ENCODE assay signal across 14 mouse cellular contexts in genomic region chr15:12848196-12848975, GRCm38 (mm10). TPM values are rescaled to one million over a fixed set of nuclear protein-coding genes. Genes with fewer than 3 reads are reported as not detected.
DNase-seq lines count a peak whose midpoint lies in the region; ATAC-seq and TF ChIP-seq lines count a peak whose summit lies in the region.
"Had no signal": no experiment of that assay in that cellular context is flagged by ENCODE, and none has a peak within 500 bp of the region (broad histone marks: within the 10 kb centered on the region; RNA-seq: fewer than 3 reads in every experiment).

No protein-coding gene starts in this region.

- H3K36me3 ChIP-seq in intestine, embryonic 15.5 days = peaks cover 9% of the 10 kb centered on the region
- H3K36me3 ChIP-seq in intestine, postnatal 0 days (ENCODE audit: control insufficient read depth, insufficient read depth) = peaks cover 69% of the 10 kb centered on the region
- H3K36me3 ChIP-seq in MEL (ENCODE audit: control insufficient read depth in 1 of 2, insufficient read depth in 2 of 2, low read length in 2 of 2) = peaks cover 0 to 20% of the 10 kb centered on the region in 2 experiments; a peak in 2 of 4 replicates

- no peak for TF ChIP-seq RAD21 in MEL (IDR thresholded peaks at IDR 0.05; ENCODE audit: low read depth, low read length)

- no peak overlapping the region for H3K4me2 ChIP-seq in intestine, embryonic 15.5 days (replicated peaks)
- H3K4me2 ChIP-seq in intestine, postnatal 0 days (replicated peaks; ENCODE audit: low read depth) = no peak overlapping the region
- H3K4me2 ChIP-seq: embryonic facial prominence, embryonic 15.5 days had no signal

- H3K27me3 ChIP-seq in intestine, embryonic 15.5 days (replicated peaks) = no peaks in the 10 kb centered on the region
- H3K27me3 ChIP-seq in intestine, postnatal 0 days (replicated peaks; ENCODE audit: control insufficient read depth, insufficient read depth, low read length) = no peaks in the 10 kb centered on the region
- H3K27me3 ChIP-seq in MEL (ENCODE audit: control insufficient read depth in 1 of 2, insufficient read depth in 2 of 2, low read length in 2 of 2) = no peaks in the 10 kb centered on the region
- H3K27me3 ChIP-seq: embryonic facial prominence, embryonic 15.5 days had no signal

- no peaks in the 10 kb centered on the region for H3K79me2 ChIP-seq in MEL (ENCODE audit: control insufficient read depth, insufficient read depth, low read length, poor library complexity)

- no peak for TF ChIP-seq CTCF in intestine, postnatal 0 days (IDR thresholded peaks at IDR 0.05; ENCODE audit: low read depth)
- no peak for TF ChIP-seq CTCF in MEL (IDR thresholded peaks at IDR 0.05 in 2 of 3, conservative IDR thresholded peaks at IDR 0.05 in 1 of 3; ENCODE audit: control insufficient read depth in 1 of 3, insufficient read depth in 1 of 3, low read depth in 2 of 3, low read length in 3 of 3, poor library complexity in 1 of 3, severe bottlenecking in 1 of 3)

- peak; percentile 36; the same call in 1 of the 2 replicates for ATAC-seq in intestine, embryonic 15.5 days
- ATAC-seq in intestine, postnatal 0 days = no peak
- peak; percentile 57 for ATAC-seq in megakaryocyte progenitor cell, adult 5-6 weeks (replicated peaks; ENCODE audit: poor library complexity)

- H3K9me3 ChIP-seq in intestine, embryonic 15.5 days = no peaks in the 10 kb centered on the region
- no peaks in the 10 kb centered on the region for H3K9me3 ChIP-seq in intestine, postnatal 0 days (ENCODE audit: control insufficient read depth)
- no peaks in the 10 kb centered on the region for H3K9me3 ChIP-seq in MEL (replicated peaks; ENCODE audit: insufficient read depth, low read length)
- H3K9me3 ChIP-seq: embryonic facial prominence, embryonic 15.5 days; heart, embryonic 10.5 days; hindbrain, embryonic 10.5 days had no signal

- no peak overlapping the region for H3K9ac ChIP-seq in intestine, embryonic 15.5 days
- H3K9ac ChIP-seq in intestine, postnatal 0 days (ENCODE audit: low read depth, low read length) = no peak overlapping the region
- H3K9ac ChIP-seq in MEL (ENCODE audit: control insufficient read depth, low read depth, low read length, poor library complexity, severe bottlenecking) = no peak overlapping the region
- H3K9ac ChIP-seq: embryonic facial prominence, embryonic 15.5 days had no signal

- no peak for DNase-seq in MEL (ENCODE audit: low read depth, low spot score)
- DNase-seq in adrenal gland, postnatal 36 days = peak; percentile 42 to 46
- no peak for DNase-seq in spleen, postnatal 14 days (ENCODE audit: low spot score in 2 of 2)
- DNase-seq in left cerebral cortex, postnatal 4 days = no peak
- DNase-seq: cerebellum, adult 2 months; kidney, adult 2 months; layer of hippocampus, adult 9-11 months; right cerebral cortex, postnatal 4 days had no signal

- no peak overlapping the region for H3K27ac ChIP-seq in intestine, embryonic 15.5 days
- H3K27ac ChIP-seq in intestine, postnatal 0 days (ENCODE audit: low read depth, low read length) = no peak overlapping the region
- no peak overlapping the region for H3K27ac ChIP-seq in MEL (ENCODE audit: control insufficient read depth, low read depth, low read length)
- H3K27ac ChIP-seq: embryonic facial prominence, embryonic 15.5 days; heart, embryonic 10.5 days; hindbrain, embryonic 10.5 days had no signal

- H3K4me3 ChIP-seq in intestine, embryonic 15.5 days (replicated peaks) = no peak overlapping the region
- H3K4me3 ChIP-seq in intestine, postnatal 0 days (ENCODE audit: low read depth, low read length) = no peak overlapping the region
- no peak overlapping the region for H3K4me3 ChIP-seq in MEL (ENCODE audit: control insufficient read depth in 1 of 2, insufficient read depth in 1 of 2, low read depth in 2 of 2, low read length in 2 of 2)
- H3K4me3 ChIP-seq: embryonic facial prominence, embryonic 15.5 days; heart, embryonic 10.5 days; hindbrain, embryonic 10.5 days had no signal

- no peak for TF ChIP-seq EP300 in MEL (IDR thresholded peaks at IDR 0.05; ENCODE audit: low read depth in 1 of 2, low read length in 2 of 2)

- H3K4me1 ChIP-seq in intestine, embryonic 15.5 days (replicated peaks) = no peaks in the 10 kb centered on the region
- no peaks in the 10 kb centered on the region for H3K4me1 ChIP-seq in intestine, postnatal 0 days (replicated peaks; ENCODE audit: control insufficient read depth, insufficient read depth, low read length)
- no peaks in the 10 kb centered on the region for H3K4me1 ChIP-seq in MEL (ENCODE audit: control insufficient read depth in 1 of 2, insufficient read depth in 2 of 2, low read length in 2 of 2)
- H3K4me1 ChIP-seq: embryonic facial prominence, embryonic 15.5 days; heart, embryonic 10.5 days; hindbrain, embryonic 10.5 days had no signal

- WGBS in intestine, embryonic 15.5 days = 81% methylated on average over 11 of the region's 11 CpGs
- WGBS in intestine, postnatal 0 days = 74% methylated on average over 11 of the region's 11 CpGs

- no peak for TF ChIP-seq POLR2A in MEL (IDR thresholded peaks at IDR 0.05; ENCODE audit: control insufficient read depth in 1 of 2, insufficient read depth in 1 of 2, low read depth in 1 of 2, low read length in 2 of 2, poor library complexity in 1 of 2)

- intact Hi-C loops in left cerebral cortex, postnatal 4 days (cut with DNase I) = no loop called here

TF ChIP-seq in MEL, 35 proteins besides CTCF, POLR2A, EP300 and RAD21:
- TF ChIP-seq E2F4 (IDR thresholded peaks at IDR 0.05; ENCODE audit: borderline replicate concordance, low read depth, low read length) (no peak), ZNF384 (IDR thresholded peaks at IDR 0.05; ENCODE audit: low read depth, low read length) (0 out of 2 replicates have a peak, but pooled peaks have one; percentile 37), MYC (IDR thresholded peaks at IDR 0.05; ENCODE audit: low read depth, low read length) (no peak), TBP (IDR thresholded peaks at IDR 0.05; ENCODE audit: low read depth, low read length) (no peak), GATA1 (IDR thresholded peaks at IDR 0.05; ENCODE audit: low read depth, low read length) (no peak)

RNA-seq across cellular contexts. Expression of gene Drosha, which starts 23.8 kb away (rescaled TPM):
- polyA plus RNA-seq in intestine, embryonic 15.5 days (2015; fragmentation: Nextera tagmentation; extraction: Ambion mirVana) = 28.3 and 29.9 TPM in 2 replicates
- 8.4 and 8.9 TPM in 2 replicates for polyA plus RNA-seq in intestine, postnatal 0 days (2015; fragmentation: Nextera tagmentation; extraction: Ambion mirVana)
- total RNA-seq in MEL (2012; rRNA removed) = 42.0 and 43.3 TPM in 2 replicates
- 100 to 1,000 TPM in 1 of 2 experiments, 10 to 100 TPM in 1; 96.9 to 482 TPM for polyA plus RNA-seq in MEL (2012; ENCODE audit: insufficient read depth in 1 of 2, insufficient read length in 2 of 2, low read depth in 1 of 2, low replicate concordance in 2 of 2, missing spikeins in 1 of 2)
- 10 to 100 TPM; 32.0 to 32.9 TPM for total RNA-seq in adrenal gland, postnatal 36 days (2021)
- 35.1 and 40.4 TPM in 2 replicates for total RNA-seq in megakaryocyte progenitor cell, adult 5-6 weeks (2015)
- 19.7 and 21.7 TPM in 2 replicates for total RNA-seq in megakaryocyte progenitor cell, adult 5-6 weeks (2017)
- 100 to 1,000 TPM; 111 to 114 TPM for total RNA-seq in left cerebral cortex, postnatal 4 days (2021)

RNA-seq across cellular contexts. Expression of gene 6030458C11Rik, which starts 23.9 kb away (rescaled TPM):
- polyA plus RNA-seq in intestine, embryonic 15.5 days (2015; fragmentation: Nextera tagmentation; extraction: Ambion mirVana) = 30.5 and 31.7 TPM in 2 replicates
- polyA plus RNA-seq in intestine, postnatal 0 days (2015; fragmentation: Nextera tagmentation; extraction: Ambion mirVana) = 10.0 and 12.1 TPM in 2 replicates
- 16.7 and 21.9 TPM in 2 replicates for total RNA-seq in MEL (2012; rRNA removed)
- polyA plus RNA-seq in MEL (2012; ENCODE audit: insufficient read depth in 1 of 2, insufficient read length in 2 of 2, low read depth in 1 of 2, low replicate concordance in 2 of 2, missing spikeins in 1 of 2) = 10 to 100 TPM in 1 of 2 experiments, not detected in 1; 25.7 TPM
- 10 to 100 TPM; 13.2 to 13.6 TPM for total RNA-seq in adrenal gland, postnatal 36 days (2021)
- total RNA-seq in megakaryocyte progenitor cell, adult 5-6 weeks (2015) = 14.6 and 16.6 TPM in 2 replicates
- total RNA-seq in megakaryocyte progenitor cell, adult 5-6 weeks (2017) = 23.6 and 24.9 TPM in 2 replicates
- 10 to 100 TPM; 26.8 to 29.0 TPM for total RNA-seq in left cerebral cortex, postnatal 4 days (2021)

Comparison
In these comparisons a context has a peak if more than half of its experiments do, and no peak if none do; other contexts are left out.
1. DNase-seq: peak in adrenal gland, postnatal 36 days (2 of 2); none in MEL (single experiment), spleen, postnatal 14 days (0 of 2) and left cerebral cortex, postnatal 4 days (single experiment).